Mouse (Mus musculus) kidney, embryonic 14.5 days (tissue): Measurements from ENCODE around the gene Gins3. TPM values are rescaled to one million over a fixed set of nuclear protein-coding genes. Genes with fewer than 3 reads are reported as not detected.
A peak's percentile ranks its signal among the peaks of the same experiment; 100 is the strongest.

Experiments
- ATAC-seq: fragments of 200-750 bp; cut with Nextera tagmentation; 2 replicates; pipeline ENCODE4 v1.8.0; 2017; ENCODE audit warnings: moderate number of reproducible peaks, mild to moderate bottlenecking, moderate TSS enrichment, moderate library complexity; ENCODE audit not compliant: low FRiP score, low TSS enrichment
- H3K27ac ChIP-seq: fragments of 300-500 bp; sonication (generic); 2 replicates; pipeline ENCODE4 v1.5.1; 2014; ENCODE audit warnings: low read depth, mild to moderate bottlenecking, low read length, moderate library complexity, mixed read lengths
- H3K27me3 ChIP-seq: fragments of 300-500 bp; sonication (generic); 2 replicates; pipeline ENCODE4 v1.6.1; 2014; ENCODE audit warnings: mild to moderate bottlenecking, low read length; ENCODE audit not compliant: control insufficient read depth, insufficient read depth
- H3K36me3 ChIP-seq: fragments of 300-500 bp; sonication (generic); 2 replicates; pipeline ENCODE4 v1.6.1; 2014; ENCODE audit warnings: low read length, mixed read lengths; ENCODE audit not compliant: control insufficient read depth, insufficient read depth
- H3K4me1 ChIP-seq: fragments of 300-500 bp; sonication (generic); 2 replicates; pipeline ENCODE4 v1.6.1; 2014; ENCODE audit warnings: low read length, mixed read lengths; ENCODE audit not compliant: control insufficient read depth, insufficient read depth
- H3K4me2 ChIP-seq: fragments of 300-500 bp; sonication (generic); replicated peaks from 2 replicates; pipeline ENCODE4 v1.6.1; 2014; ENCODE audit warnings: low read depth, mild to moderate bottlenecking, low read length
- H3K4me3 ChIP-seq: fragments of 300-500 bp; sonication (generic); 2 replicates; pipeline ENCODE4 v1.5.1; 2014; ENCODE audit warnings: mild to moderate bottlenecking, low read length
- H3K9ac ChIP-seq: fragments of 300-500 bp; sonication (generic); 2 replicates; pipeline ENCODE4 v1.6.1; 2014; ENCODE audit warnings: low read depth, mild to moderate bottlenecking, low read length, moderate library complexity
- H3K9me3 ChIP-seq: fragments of 300-500 bp; sonication (generic); 2 replicates; pipeline ENCODE4 v1.6.1; 2016; ENCODE audit warnings: low read length; ENCODE audit not compliant: control insufficient read depth
- WGBS: fragments of 180-500 bp; shearing (Covaris S2); extraction: QIAGEN DNeasy Blood & Tissue Kit; methylation state at CpG from one replicate; pipeline ENCODE4 v1.1.7; 2014; 5-methylcytosine and 5-hydroxymethylcytosine counted together
- polyA plus RNA-seq: library from polyadenylated mRNA; unstranded; fragments of >200 nt; fragmentation: Nextera tagmentation; extraction: Ambion mirVana; gene quantifications from 2 replicates; pipeline ENCODE4 v1.2.1, GENCODE M21; 2014

Gins3 gene
- polyA plus RNA-seq, 1 experiment from 2014 or later: 27.0 TPM

DNA sequence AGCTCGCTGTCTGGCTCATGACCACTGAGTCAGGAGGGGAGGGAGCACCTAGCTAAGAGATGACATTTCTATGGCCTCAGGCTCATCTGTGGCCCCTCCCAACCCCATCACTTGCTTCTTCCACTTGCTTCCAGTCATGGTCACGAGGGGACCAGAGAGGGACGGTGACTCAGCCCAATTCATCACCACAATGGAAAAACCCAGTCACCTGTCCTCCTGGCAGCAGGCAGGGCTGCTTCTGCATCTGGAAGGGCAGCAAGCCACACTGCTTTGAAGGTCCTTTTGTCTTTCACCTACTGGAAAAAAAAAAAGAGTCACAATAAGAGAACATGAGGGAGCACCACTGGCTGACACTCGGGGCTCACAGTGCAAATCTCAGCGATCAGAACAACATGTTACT is 39.6 kb downstream of the Gins3 start:
- no peak for ATAC-seq
- no peak overlapping the region for H3K4me2 ChIP-seq
- H3K9ac ChIP-seq: no peak overlapping the region
- H3K27me3 ChIP-seq: peaks cover 39% of the 10 kb centered on the region
- 77% methylated on average over 5 of the region's 5 CpGs for WGBS
- H3K4me1 ChIP-seq: 0 out of 2 replicates have a peak, but pooled peaks cover under 1% of the 10 kb centered on the region
- no peaks in the 10 kb centered on the region for H3K9me3 ChIP-seq
- H3K4me3 ChIP-seq: no peak overlapping the region
- H3K36me3 ChIP-seq: no peaks in the 10 kb centered on the region
- H3K27ac ChIP-seq: no peak overlapping the region

DNA sequence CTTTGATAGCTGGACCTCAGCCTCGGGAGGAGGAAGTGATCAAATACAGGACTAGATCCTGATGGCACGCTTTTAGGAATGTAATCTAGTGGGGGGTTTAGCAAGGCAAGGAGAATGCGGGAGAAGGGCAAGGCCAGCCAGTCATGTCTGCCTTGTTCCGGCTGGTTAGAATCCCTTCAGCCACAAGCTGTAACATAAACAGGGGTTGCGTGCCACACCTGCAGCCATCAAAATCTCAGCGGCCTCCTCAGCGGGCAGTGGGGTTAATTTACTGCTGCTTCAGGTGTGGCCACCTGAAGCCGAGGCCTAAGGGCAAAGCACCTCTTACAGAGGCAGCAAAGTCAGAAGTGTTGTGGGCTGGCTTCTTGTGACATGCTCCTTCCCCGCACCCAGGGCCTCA is 43.4 kb downstream of the Gins3 start, which contains the start of gene Ndrg4:
Gene Ndrg4, plus strand, starts transcription at position 350 of the 400 bp plus-strand sequence.
- Histone ChIP-seq H3K27ac (no peak within 1 kb of the TSS), H3K4me1 (0 out of 2 replicates have a peak, but pooled peaks cover 5% of the 10 kb centered on the region), H3K4me2 (peak within 1 kb of the TSS; percentile 98), H3K4me3 (peak within 1 kb of the TSS; percentile 60), H3K9me3 (no peaks in the 10 kb centered on the region), H3K9ac (peak within 1 kb of the TSS; percentile 43; the same call in 1 of the 2 replicates), H3K27me3 (peaks cover 54% of the 10 kb centered on the region), H3K36me3 (no peaks in the 10 kb centered on the region)
- 19% methylated on average over 9 of the region's 9 CpGs for WGBS
- ATAC-seq: no peak

GRCm38 (mm10) chr8:95677591-95678023 is 44.4 kb downstream of the Gins3 start:
- Histone ChIP-seq H3K9me3 (no peaks in the 10 kb centered on the region), H3K27me3 (peaks cover 54% of the 10 kb centered on the region), H3K4me3 (peak overlapping the region; percentile 60), H3K36me3 (no peaks in the 10 kb centered on the region), H3K4me2 (peak overlapping the region; percentile 98), H3K4me1 (0 out of 2 replicates have a peak, but pooled peaks cover 5% of the 10 kb centered on the region), H3K9ac (peak overlapping the region; percentile 43; the same call in 1 of the 2 replicates), H3K27ac (no peak overlapping the region)
- 2% methylated on average over 19 of the region's 48 CpGs for WGBS
- ATAC-seq: peak; percentile 72

- H3K36me3 ChIP-seq: no peaks in the 10 kb centered on the region
- H3K9ac ChIP-seq: peak overlapping the region; percentile 43
- H3K27me3 ChIP-seq: peaks cover 53% of the 10 kb centered on the region
- 0 out of 2 replicates have a peak, but pooled peaks cover 5% of the 10 kb centered on the region for H3K4me1 ChIP-seq
- no peak overlapping the region for H3K27ac ChIP-seq
- peak overlapping the region; percentile 98 for H3K4me2 ChIP-seq
- peak overlapping the region; percentile 60 for H3K4me3 ChIP-seq
- ATAC-seq: peak; percentile 33; the same call in 1 of the 2 replicates
- WGBS: under 1% methylated on average over 56 of the region's 70 CpGs
- no peaks in the 10 kb centered on the region for H3K9me3 ChIP-seq
Observed at GRCm38 (mm10) chr8:95678024-95678611, 44.9 kb downstream of the Gins3 start.

- no peaks in the 10 kb centered on the region for H3K36me3 ChIP-seq
- no peak overlapping the region for H3K4me2 ChIP-seq
- no peak overlapping the region for H3K27ac ChIP-seq
- H3K4me3 ChIP-seq: no peak overlapping the region
- H3K27me3 ChIP-seq: no peaks in the 10 kb centered on the region
- no peak for ATAC-seq
- 77% methylated on average over 10 of the region's 10 CpGs for WGBS
- H3K4me1 ChIP-seq: no peaks in the 10 kb centered on the region
- H3K9me3 ChIP-seq: no peaks in the 10 kb centered on the region
- H3K9ac ChIP-seq: no peak overlapping the region
Observed at GRCm38 (mm10) chr8:95688073-95688672, 54.9 kb downstream of the Gins3 start.

DNA sequence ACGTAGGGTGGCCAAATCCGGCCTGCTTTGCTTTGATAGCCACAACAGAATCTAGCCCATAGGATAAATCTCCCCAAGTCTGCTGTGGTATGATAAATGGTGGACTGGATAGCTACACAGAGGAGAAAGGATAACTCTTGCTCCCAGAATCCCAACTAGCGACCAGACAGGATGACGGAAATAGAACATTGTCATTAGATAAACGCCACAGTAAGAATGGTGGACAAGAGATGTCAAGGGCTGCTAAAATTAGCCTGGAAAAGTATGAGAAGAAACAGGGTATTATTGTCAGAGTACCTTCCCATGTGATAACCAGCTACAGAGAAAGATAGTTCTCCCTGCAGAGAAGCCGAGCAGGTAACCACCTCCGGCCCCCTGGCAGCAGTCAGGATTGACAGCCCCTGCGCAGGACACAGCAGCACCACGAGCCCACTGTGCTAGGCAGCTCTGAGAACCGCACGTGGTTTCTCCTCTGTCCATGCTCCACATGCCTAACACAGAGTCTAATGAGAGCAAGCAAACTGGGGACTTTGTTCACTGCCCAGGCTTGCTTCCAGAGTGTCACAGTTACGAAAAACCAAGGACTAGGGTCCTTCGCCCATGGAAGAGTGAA is 57.8 kb downstream of the Gins3 start:
- Histone ChIP-seq H3K36me3 (no peaks in the 10 kb centered on the region), H3K9me3 (no peaks in the 10 kb centered on the region), H3K27me3 (peaks cover 15% of the 10 kb centered on the region), H3K9ac (no peak overlapping the region), H3K4me2 (no peak overlapping the region), H3K4me1 (no peaks in the 10 kb centered on the region), H3K4me3 (no peak overlapping the region), H3K27ac (no peak overlapping the region)
- no peak for ATAC-seq
- WGBS: 85% methylated on average over 13 of the region's 13 CpGs

- H3K4me3 ChIP-seq: no peak overlapping the region
- H3K27me3 ChIP-seq: peaks cover 21% of the 10 kb centered on the region
- no peak overlapping the region for H3K9ac ChIP-seq
- H3K27ac ChIP-seq: no peak overlapping the region
- no peak overlapping the region for H3K4me2 ChIP-seq
- WGBS: 27% methylated on average over 6 of the region's 6 CpGs
- ATAC-seq: no peak
- H3K9me3 ChIP-seq: no peaks in the 10 kb centered on the region
- no peaks in the 10 kb centered on the region for H3K4me1 ChIP-seq
- no peaks in the 10 kb centered on the region for H3K36me3 ChIP-seq
Observed at GRCm38 (mm10) chr8:95694631-95695030, 61.4 kb downstream of the Gins3 start.
